Mouse (Mus musculus) heart, postnatal 0 days (tissue): Measurements from ENCODE around the gene Fads1. TPM values are rescaled to one million over a fixed set of nuclear protein-coding genes. Genes with fewer than 3 reads are reported as not detected.
A peak's percentile ranks its signal among the peaks of the same experiment; 100 is the strongest.

Experiments used
- ATAC-seq: fragments of 200-750 bp; cut with Nextera tagmentation; 2 replicates; pipeline ENCODE4 v1.8.0; 2017; ENCODE audit warnings: low read depth, moderate number of reproducible peaks, moderate library complexity; ENCODE audit not compliant: insufficient read depth
- DNase-seq: peaks from one replicate; pipeline ENCODE4 v3.0.0-alpha.2; 2016; ENCODE audit warnings: low spot score
- H3K27ac ChIP-seq: fragments of 300-500 bp; sonication (generic); 2 replicates; pipeline ENCODE4 v1.5.1; 2014; ENCODE audit warnings: low read depth, mild to moderate bottlenecking
- H3K27me3 ChIP-seq: fragments of 300-500 bp; sonication (generic); 2 replicates; pipeline ENCODE4 v1.6.1; 2014; ENCODE audit warnings: low read length, mixed read lengths; ENCODE audit not compliant: control insufficient read depth, insufficient read depth
- H3K36me3 ChIP-seq: fragments of 300-500 bp; sonication (generic); replicated peaks from 2 replicates; pipeline ENCODE4 v1.6.1; 2014; ENCODE audit warnings: low read length, mixed read lengths; ENCODE audit not compliant: control insufficient read depth, insufficient read depth
- H3K4me1 ChIP-seq: fragments of 300-500 bp; sonication (generic); 2 replicates; pipeline ENCODE4 v1.6.1; 2014; ENCODE audit warnings: antibody characterized with exemption; ENCODE audit not compliant: control insufficient read depth, insufficient read depth
- H3K4me2 ChIP-seq: fragments of 300-500 bp; sonication (generic); 2 replicates; pipeline ENCODE4 v1.6.1; 2014; ENCODE audit warnings: low read depth, mild to moderate bottlenecking, low read length, moderate library complexity
- H3K4me3 ChIP-seq: fragments of 300-500 bp; sonication (generic); 2 replicates; pipeline ENCODE4 v1.5.1; 2014; ENCODE audit warnings: low read depth, low read length
- H3K9ac ChIP-seq: fragments of 300-500 bp; sonication (generic); replicated peaks from 2 replicates; pipeline ENCODE4 v1.6.1; 2014; ENCODE audit warnings: low read depth, low read length, mixed read lengths
- H3K9me3 ChIP-seq: fragments of 300-500 bp; sonication (generic); replicated peaks from 2 replicates; pipeline ENCODE4 v1.6.1; 2016; ENCODE audit warnings: low read length; ENCODE audit not compliant: control insufficient read depth
- CTCF ChIP-seq: IDR thresholded peaks from 2 replicates; pipeline ENCODE4 v1.5.1; 2016; ENCODE audit warnings: antibody characterized with exemption, control low read depth, low read depth
- EP300 ChIP-seq: IDR thresholded peaks from 2 replicates; pipeline ENCODE4 v1.6.1; 2016; ENCODE audit warnings: antibody characterized with exemption, low read depth
- WGBS: fragments of 180-500 bp; shearing (Covaris S2); extraction: QIAGEN DNeasy Blood & Tissue Kit; methylation state at CpG from one replicate; pipeline ENCODE4 v1.1.7; 2014; 5-methylcytosine and 5-hydroxymethylcytosine counted together
- microRNA-seq: library from miRNA; unstranded; fragments of <30 nt; microRNA quantifications from one replicate; pipeline ENCODE4, GENCODE M21; 2016
- polyA plus RNA-seq: library from polyadenylated mRNA; unstranded; fragments of >200 nt; fragmentation: Nextera tagmentation; extraction: Ambion mirVana; gene quantifications from 2 replicates; pipeline ENCODE4 v1.2.1, GENCODE M21; 2015
- total RNA-seq: library from RNA; depleted of rRNA; stranded (reverse); fragments of >200 nt; gene quantifications from 2 replicates; pipeline ENCODE4 v1.2.3, GENCODE M21; 2014; ENCODE audit warnings: low replicate concordance; rRNA removed

Gene Fads1
- total and polyA plus RNA-seq, 2 experiments from 2014 or later: 22.1 to 60.1 TPM

DNA sequence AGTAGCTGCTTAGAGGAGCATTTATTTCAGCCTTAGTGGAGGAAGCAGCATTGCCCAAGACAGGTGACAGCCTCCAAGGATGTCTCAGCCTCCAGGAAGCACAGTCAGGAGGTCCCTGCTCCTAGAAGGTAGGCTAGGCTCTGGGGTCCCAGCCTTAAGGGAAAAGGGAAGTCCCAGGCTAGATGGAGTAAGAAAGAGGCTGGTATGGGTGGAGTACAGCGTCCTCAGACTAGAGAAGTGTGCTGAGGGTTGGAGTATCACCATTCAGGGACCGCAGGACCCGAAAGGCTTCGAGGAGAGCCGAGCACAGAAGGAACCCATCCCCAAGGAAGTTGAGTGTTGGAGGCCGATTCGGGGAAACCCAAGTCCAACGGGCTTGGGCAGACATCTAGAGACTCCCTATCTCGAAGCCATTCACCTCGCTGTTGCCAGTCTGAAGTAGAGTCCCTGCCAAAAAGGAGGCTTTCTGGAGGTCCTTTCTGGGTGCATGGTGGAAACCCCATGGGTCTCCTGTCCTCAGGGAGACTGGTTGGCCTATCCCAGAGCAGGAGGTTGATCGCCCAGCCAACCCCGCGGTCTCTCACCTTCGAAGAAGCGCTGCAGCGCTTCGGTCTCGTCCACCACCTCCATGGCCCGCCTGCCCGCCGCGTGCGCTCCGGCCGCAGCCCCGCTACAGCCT, 57.4 kb downstream of the Fads1 start:
- 2% methylated on average over 26 of the region's 26 CpGs for WGBS
- ATAC-seq (no peak; the same call in 1 of the 2 replicates), DNase-seq (no peak)
- H3K36me3 ChIP-seq: no peaks in the 10 kb centered on the region
- H3K9me3 ChIP-seq: no peaks in the 10 kb centered on the region
- TF ChIP-seq CTCF: no peak
- TF ChIP-seq EP300: no peak
- peaks cover 15% of the 10 kb centered on the region for H3K27me3 ChIP-seq
- 0 out of 2 replicates have a peak, but pooled peaks cover 4% of the 10 kb centered on the region for H3K4me1 ChIP-seq
- no peak overlapping the region for H3K27ac ChIP-seq
- peak overlapping the region; percentile 37; the same call in 1 of the 2 replicates for H3K9ac ChIP-seq
- H3K4me3 ChIP-seq: peak overlapping the region; percentile 51
- H3K4me2 ChIP-seq: peak overlapping the region; percentile 75

- WGBS: 7% methylated on average over 43 of the region's 43 CpGs
- H3K27ac ChIP-seq: no peak within 1 kb of the TSS
- peak within 1 kb of the TSS; percentile 75 for H3K4me2 ChIP-seq
- H3K4me3 ChIP-seq: peak within 1 kb of the TSS; percentile 51
- DNase-seq: peak; percentile 59
- ATAC-seq: peak; percentile 83
- H3K4me1 ChIP-seq: 0 out of 2 replicates have a peak, but pooled peaks cover 4% of the 10 kb centered on the region
- H3K36me3 ChIP-seq: no peaks in the 10 kb centered on the region
- H3K9me3 ChIP-seq: no peaks in the 10 kb centered on the region
- peaks cover 15% of the 10 kb centered on the region for H3K27me3 ChIP-seq
- peak within 1 kb of the TSS; percentile 37; the same call in 1 of the 2 replicates for H3K9ac ChIP-seq
- no peak for TF ChIP-seq EP300
- TF ChIP-seq CTCF: peak; percentile 79
These were observed 58.1 kb downstream of the Fads1 start, which contains the start of gene Myrf for GRCm38 (mm10) chr19:10240654-10241305. Myrf (minus strand) TSS chr19:10240748.

GRCm38 (mm10) chr19:10242916-10243315, 60.2 kb downstream of the Fads1 start:
- no peak overlapping the region for H3K27ac ChIP-seq
- ATAC-seq (no peak), DNase-seq (no peak)
- no peak overlapping the region for H3K4me3 ChIP-seq
- no peaks in the 10 kb centered on the region for H3K36me3 ChIP-seq
- WGBS: 25% methylated on average over 8 of the region's 8 CpGs
- H3K9me3 ChIP-seq: no peaks in the 10 kb centered on the region
- H3K4me1 ChIP-seq: 0 out of 2 replicates have a peak, but pooled peaks cover 8% of the 10 kb centered on the region
- TF ChIP-seq EP300 (no peak), CTCF (no peak)
- H3K4me2 ChIP-seq: no peak overlapping the region
- H3K9ac ChIP-seq: no peak overlapping the region
- H3K27me3 ChIP-seq: peaks cover 21% of the 10 kb centered on the region

- TF ChIP-seq EP300 (no peak), CTCF (peak; percentile 43)
- no peak overlapping the region for H3K9ac ChIP-seq
- H3K27me3 ChIP-seq: peaks cover 22% of the 10 kb centered on the region
- H3K4me3 ChIP-seq: no peak overlapping the region
- no peaks in the 10 kb centered on the region for H3K36me3 ChIP-seq
- ATAC-seq (no peak), DNase-seq (no peak)
- 19% methylated on average over 3 of the region's 3 CpGs for WGBS
- H3K4me1 ChIP-seq: 0 out of 2 replicates have a peak, but pooled peaks cover 8% of the 10 kb centered on the region
- no peak overlapping the region for H3K27ac ChIP-seq
- no peaks in the 10 kb centered on the region for H3K9me3 ChIP-seq
- no peak overlapping the region for H3K4me2 ChIP-seq
These were observed 61.5 kb downstream of the Fads1 start for GRCm38 (mm10) chr19:10244183-10244582.

Small RNAs within 50 kb of the gene (microRNA-seq; reads per million reads assigned to microRNA genes)
- gene Mir6993: not detected

Other genes with a start within 250 kb of the Fads1 start
- gene Fth1, start 202.3 kb upstream of the Fads1 start, total RNA-seq: 396 and 524 TPM in 2 replicates
- 3,148 and 3,286 TPM in 2 replicates for gene Fth1, start 202.3 kb upstream of the Fads1 start, polyA plus RNA-seq
- not detected in 2 replicates for gene Best1, start 181.3 kb upstream of the Fads1 start, total RNA-seq
- gene Best1, start 181.3 kb upstream of the Fads1 start, polyA plus RNA-seq: 0.26 and 0.33 TPM in 2 replicates
- 16.3 and 27.4 TPM in 2 replicates for gene Rab3il1, start 181.2 kb upstream of the Fads1 start, total RNA-seq
- 17.9 and 20.7 TPM in 2 replicates for gene Rab3il1, start 181.2 kb upstream of the Fads1 start, polyA plus RNA-seq
- 106 and 156 TPM in 2 replicates for gene Fads3, start 141.3 kb upstream of the Fads1 start, total RNA-seq
- gene Fads3, start 141.3 kb upstream of the Fads1 start, polyA plus RNA-seq: 21.4 and 23.3 TPM in 2 replicates
- gene Fads2, start 81.1 kb upstream of the Fads1 start, total RNA-seq: 15.9 and 22.0 TPM in 2 replicates
- 11.4 and 13.1 TPM in 2 replicates for gene Fads2, start 81.1 kb upstream of the Fads1 start, polyA plus RNA-seq
- 188 and 194 TPM in 2 replicates for gene Tmem258, start 21.1 kb downstream of the Fads1 start, total RNA-seq
- 367 and 368 TPM in 2 replicates for gene Tmem258, start 21.1 kb downstream of the Fads1 start, polyA plus RNA-seq
- 32.9 and 34.9 TPM in 2 replicates for gene Fen1, start 21.3 kb downstream of the Fads1 start, total RNA-seq
- 19.1 and 20.2 TPM in 2 replicates for gene Fen1, start 21.3 kb downstream of the Fads1 start, polyA plus RNA-seq
- 4.9 and 5.3 TPM in 2 replicates for gene Myrf, start 57.9 kb downstream of the Fads1 start, total RNA-seq
- 1.3 and 1.6 TPM in 2 replicates for gene Myrf, start 57.9 kb downstream of the Fads1 start, polyA plus RNA-seq
- 0.92 and 1.4 TPM in 2 replicates for gene Dagla, start 122.0 kb downstream of the Fads1 start, total RNA-seq
- 0.52 and 0.60 TPM in 2 replicates for gene Dagla, start 122.0 kb downstream of the Fads1 start, polyA plus RNA-seq
- gene Syt7, start 206.2 kb downstream of the Fads1 start, total RNA-seq: 5.0 and 6.0 TPM in 2 replicates
- gene Syt7, start 206.2 kb downstream of the Fads1 start, polyA plus RNA-seq: 0.78 and 0.96 TPM in 2 replicates